Mouse (Mus musculus) neural tube, embryonic 10.5 days (tissue): ENCODE results near the gene Cyth3.

ENCODE experiments used
- DNase-seq: peaks from one replicate; pipeline ENCODE4 v3.0.0-alpha.2; 2017; ENCODE audit warnings: low spot score; ENCODE audit errors: extremely low spot score

The Cyth3 gene

DNA sequence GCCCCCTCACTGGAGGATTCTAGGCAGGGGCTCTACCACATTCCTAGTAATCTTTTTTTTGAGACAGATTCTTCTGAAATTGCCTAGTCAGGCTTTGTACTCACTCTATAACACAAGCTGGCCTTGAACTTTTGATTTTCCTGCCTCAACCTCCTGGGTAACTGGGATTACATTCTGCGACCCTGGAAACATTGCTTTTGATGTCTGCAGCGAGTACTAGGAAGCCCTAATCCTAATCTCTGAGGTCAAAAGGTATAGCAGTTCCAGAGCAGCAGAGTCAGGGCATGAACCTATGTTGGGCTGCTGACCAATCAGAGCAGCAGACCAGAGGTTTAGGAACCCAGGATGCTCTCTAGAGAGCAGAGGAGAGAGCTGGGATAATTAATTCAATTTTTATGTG is 6.9 kb upstream of the Cyth3 start:
- no peak for DNase-seq

DNA sequence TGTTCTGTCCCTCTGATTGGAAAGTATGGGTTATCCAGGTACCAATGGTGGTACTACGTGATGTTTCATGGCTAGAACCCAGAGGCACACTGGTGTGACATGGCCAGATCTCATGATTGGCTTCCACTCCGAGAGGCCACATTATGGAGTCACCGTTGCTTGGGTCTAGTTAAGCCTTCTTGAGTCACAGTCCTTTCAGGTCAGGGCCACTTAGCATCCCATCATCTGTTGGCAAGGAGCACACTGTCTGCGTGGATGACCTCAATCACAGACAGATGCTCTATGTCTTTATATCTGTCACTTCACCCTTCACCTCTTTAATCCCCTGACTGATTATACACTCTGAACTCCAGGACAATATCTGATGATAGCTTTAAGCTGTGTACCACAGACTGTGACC is 6.1 kb upstream of the Cyth3 start:
- no peak for DNase-seq

DNA sequence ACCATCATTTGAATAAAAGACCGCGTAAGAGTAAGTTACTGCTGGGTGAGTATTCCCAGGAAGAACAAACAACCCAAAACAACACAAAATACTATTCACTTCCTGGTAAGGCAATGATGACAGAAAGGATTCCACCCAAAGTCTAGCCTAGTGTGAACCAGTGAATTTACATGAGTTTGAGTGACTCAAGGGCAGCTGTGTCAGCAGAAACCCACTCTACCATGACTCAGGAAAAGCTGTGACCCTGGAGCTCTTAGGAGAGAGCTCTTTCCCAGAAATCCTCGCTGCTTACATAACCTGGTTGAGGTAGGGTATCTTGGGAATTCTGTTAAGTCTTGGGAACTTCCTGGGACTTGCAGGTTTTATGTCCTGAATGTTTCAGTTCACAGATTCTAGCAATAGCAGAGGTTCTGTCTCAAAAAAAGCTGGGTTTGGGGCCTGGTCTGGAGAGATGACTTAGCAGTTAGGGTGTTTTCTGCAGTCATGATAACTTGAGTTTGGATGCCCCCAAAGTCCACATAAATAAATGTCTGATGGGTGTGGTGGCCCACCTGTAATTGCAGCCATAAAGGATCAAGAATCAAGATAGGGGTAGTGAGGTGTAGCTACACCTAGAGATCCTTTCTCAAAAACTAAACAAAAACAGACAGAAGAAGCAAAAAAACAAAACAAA is 5.5 kb upstream of the Cyth3 start:
- DNase-seq: no peak

GRCm38 (mm10) chr5:143617487-143618209 is 4.6 kb upstream of the Cyth3 start:
- peak; percentile 31 for DNase-seq

GRCm38 (mm10) chr5:143618585-143618984 is 3.7 kb upstream of the Cyth3 start:
- DNase-seq: no peak

GRCm38 (mm10) chr5:143620196-143620595 is 2.1 kb upstream of the Cyth3 start:
- no peak for DNase-seq

DNA sequence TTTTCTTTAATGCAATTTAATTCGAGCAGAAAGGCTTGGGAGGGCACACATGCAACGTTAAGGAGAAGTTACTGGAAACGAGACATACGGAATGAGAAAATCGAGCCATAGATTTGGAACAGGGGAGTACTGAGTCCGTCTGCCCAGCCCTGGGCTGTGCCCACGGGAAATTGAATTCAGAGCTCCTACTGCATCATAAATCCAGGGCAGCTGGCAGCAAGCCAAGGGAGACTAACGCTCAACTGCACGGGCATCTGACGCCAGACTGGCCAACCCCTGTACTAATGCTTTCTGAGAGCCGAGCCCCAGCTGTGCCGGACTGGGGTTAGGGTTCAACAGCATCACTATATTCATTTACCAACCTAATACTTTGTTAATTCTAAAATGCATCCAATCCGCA is 1.3 kb upstream of the Cyth3 start:
- DNase-seq: peak; percentile 29

- no peak for DNase-seq
Measured at GRCm38 (mm10) chr5:143622623-143623150, 440 bp downstream of the Cyth3 start.

- no peak for DNase-seq
Measured at GRCm38 (mm10) chr5:143623356-143624295, 1.4 kb downstream of the Cyth3 start.

DNA sequence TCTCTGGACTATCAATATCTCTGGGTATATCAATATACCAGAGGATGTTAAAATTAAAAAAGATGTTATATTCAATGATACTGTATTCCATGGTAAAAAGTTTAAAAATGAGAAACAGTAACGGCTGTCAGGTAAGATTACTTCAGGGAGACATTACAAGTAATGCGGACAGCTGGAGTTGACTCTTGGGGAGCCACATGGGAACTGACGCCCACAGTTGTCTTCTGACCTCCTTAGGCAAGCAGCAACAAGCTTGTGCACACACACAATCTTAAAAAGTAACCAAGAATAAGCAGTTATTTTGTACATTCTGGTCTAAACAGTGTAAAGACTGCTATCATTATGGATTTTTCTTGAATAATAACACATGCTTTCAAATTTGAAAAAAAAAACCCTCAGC is 2.2 kb downstream of the Cyth3 start:
- no peak for DNase-seq

DNA sequence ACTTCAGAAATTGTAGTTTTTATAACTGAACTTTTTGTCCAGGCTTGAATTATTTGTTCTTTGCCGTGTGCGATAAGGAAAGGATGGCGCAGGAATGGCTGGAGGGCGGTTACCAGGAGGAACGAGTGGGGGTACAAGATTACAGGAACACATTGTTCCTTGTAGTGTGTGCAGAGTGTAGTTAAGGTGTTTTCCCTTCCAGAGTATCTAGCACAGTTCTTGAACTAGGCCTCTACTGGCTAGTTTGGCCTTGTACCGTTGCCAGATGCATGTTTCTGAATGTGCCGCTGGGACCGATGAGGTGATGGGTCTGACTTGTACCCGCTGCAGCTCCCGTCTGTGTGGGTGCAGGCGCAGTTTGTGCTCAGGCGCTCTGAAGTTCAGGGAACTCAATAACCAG is 3.2 kb downstream of the Cyth3 start:
- DNase-seq: no peak

DNA sequence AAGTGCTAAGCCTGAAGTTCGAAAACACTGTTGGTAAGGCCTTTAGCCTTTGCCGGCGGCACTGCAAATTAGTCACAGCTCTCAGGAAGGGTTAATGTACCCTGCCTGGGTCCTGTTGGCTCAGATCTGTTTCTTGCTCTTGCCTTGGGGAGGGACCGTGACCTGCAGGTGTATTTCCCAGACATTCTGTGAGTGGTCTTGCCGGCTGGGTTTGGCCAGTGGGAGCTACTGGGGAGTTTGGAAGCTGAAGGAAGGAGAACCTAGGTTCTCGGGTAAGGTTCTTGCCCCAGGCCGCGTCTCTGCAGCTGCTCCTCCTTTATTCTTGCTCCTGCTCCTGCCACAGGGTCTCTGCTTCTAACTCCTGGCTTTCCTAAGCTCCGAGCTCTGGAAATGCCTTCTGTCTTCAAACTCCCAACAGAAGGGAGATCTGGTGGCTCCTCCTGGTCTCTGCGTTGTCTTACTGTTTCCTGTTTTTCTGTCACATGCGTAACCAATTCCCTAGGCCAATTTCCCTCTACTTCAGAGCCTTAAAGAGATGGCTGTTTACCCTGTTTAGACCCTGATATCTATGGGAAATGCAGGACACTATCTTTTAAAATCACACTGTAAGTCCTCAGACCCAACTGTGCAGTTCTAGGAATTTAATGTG is 3.8 kb downstream of the Cyth3 start:
- no peak for DNase-seq

GRCm38 (mm10) chr5:143627507-143627906 is 5.3 kb downstream of the Cyth3 start:
- DNase-seq: no peak

GRCm38 (mm10) chr5:143627926-143628325 is 5.7 kb downstream of the Cyth3 start:
- no peak for DNase-seq

DNA sequence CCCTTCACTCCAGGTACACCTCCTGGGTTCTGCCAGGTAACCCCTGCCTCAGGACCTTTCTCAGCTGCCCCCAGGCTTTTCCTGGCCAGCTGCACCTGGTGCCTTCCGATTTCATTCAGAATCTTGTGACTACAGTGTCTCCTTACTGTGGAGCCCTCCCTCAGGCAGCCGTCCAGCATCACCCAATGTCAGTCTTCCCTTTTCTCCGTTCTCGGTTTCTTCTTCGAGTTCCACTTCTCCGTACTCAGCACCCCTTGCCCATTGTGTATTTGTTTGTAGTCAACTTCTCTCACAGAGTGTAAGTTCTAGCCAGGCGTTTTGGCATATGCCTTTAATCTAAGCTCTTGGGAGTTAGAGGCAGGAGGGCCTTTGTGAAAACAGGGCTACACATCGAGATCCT is 7.4 kb downstream of the Cyth3 start:
- DNase-seq: no peak

GRCm38 (mm10) chr5:143630214-143630613 is 8.0 kb downstream of the Cyth3 start:
- no peak for DNase-seq

DNA sequence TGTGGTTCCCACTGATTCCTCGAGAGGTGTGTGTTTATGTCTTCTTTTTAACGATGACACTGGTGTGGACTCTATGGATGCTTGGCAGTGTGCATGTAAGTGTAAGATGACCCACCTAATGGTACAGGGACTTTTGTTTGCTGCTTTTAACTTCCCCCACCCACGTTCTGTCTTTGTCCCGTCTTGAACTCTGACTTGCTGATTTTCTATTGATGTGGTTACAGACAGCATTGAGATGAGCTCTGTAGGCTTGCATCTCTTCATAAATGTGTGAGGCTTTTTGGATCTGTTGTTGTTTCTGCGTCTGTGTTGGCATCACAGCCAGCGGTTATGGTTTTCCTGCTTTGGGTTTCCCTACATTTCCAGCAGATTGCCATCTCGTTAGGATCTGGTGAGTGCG is 8.5 kb downstream of the Cyth3 start:
- DNase-seq: no peak

- no peak for DNase-seq
Measured at GRCm38 (mm10) chr5:143631559-143631958, 9.3 kb downstream of the Cyth3 start.

DNA sequence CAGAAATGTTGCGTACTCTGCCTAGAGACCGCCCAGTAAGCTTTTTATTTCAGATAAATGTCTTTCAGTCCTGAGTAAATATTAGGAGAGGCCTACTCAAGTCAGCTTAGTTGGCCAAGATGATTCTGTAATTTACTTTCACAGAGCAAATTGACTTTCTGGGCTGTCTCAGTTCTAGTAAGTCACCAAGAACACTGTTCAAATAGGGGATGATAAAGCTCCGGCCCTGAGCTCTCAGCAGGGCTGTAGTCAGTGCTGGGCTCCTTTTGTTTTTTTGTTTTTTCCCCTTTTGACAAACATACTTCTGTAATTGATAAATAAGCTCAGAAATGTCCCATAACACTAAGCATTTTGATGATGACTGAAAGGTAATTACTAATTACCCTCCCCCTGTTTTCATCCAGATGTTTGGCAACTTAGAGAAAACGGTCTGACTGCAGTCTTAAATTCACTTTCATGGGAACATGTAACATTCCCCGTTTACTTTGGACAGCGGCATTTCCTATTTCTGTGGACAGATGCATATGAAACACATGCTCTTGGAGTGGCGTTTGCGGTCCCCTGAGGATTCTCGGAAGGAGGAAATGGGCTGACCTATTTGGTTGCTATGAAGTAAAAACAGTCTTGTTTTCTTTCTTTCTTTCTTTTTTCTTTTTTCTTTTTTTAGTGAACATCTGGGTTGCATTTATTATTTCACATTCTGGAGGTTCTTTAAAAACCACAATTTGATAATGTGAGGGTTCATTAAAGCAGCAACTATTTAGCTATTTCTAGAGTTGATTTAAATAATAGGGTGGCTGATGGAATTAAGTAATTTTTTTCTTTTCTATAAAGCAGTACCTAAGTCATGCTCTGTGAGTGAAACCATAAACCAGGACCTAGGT is 10.7 kb downstream of the Cyth3 start:
- DNase-seq: no peak

GRCm38 (mm10) chr5:143633558-143633871 is 11.3 kb downstream of the Cyth3 start:
- no peak for DNase-seq
